ENCODE assay signal across 13 mouse cellular contexts in genomic region chr16:31526711-31527344, GRCm38 (mm10).
A peak's percentile ranks its signal among the peaks of the same experiment; 100 is the strongest.
DNase-seq lines count a peak whose midpoint lies in the region; ATAC-seq and TF ChIP-seq lines count a peak whose summit lies in the region.
"Had no signal": no experiment of that assay in that cellular context is flagged by ENCODE, and none has a peak within 500 bp of the region (broad histone marks: within the 10 kb centered on the region; RNA-seq: fewer than 3 reads in every experiment).

No protein-coding gene starts in this region.

- H3K36me3 ChIP-seq in forebrain, embryonic 16.5 days (ENCODE audit: control insufficient read depth, insufficient read depth) = no peaks in the 10 kb centered on the region
- H3K36me3 ChIP-seq in forebrain, postnatal 0 days (ENCODE audit: insufficient read depth) = no peaks in the 10 kb centered on the region
- H3K36me3 ChIP-seq in midbrain, postnatal 0 days (ENCODE audit: insufficient read depth, low read length) = no peaks in the 10 kb centered on the region
- H3K36me3 ChIP-seq in midbrain, embryonic 11.5 days (ENCODE audit: control insufficient read depth, insufficient read depth, low read length) = no peaks in the 10 kb centered on the region
- H3K36me3 ChIP-seq: embryonic facial prominence, embryonic 13.5 days; heart, embryonic 13.5 days; limb, embryonic 13.5 days; midbrain, embryonic 12.5 days had no signal

- no peak for DNase-seq in forebrain, postnatal 0 days
- peak; percentile 62 for DNase-seq in midbrain, postnatal 0 days (ENCODE audit: low spot score)
- DNase-seq in midbrain, embryonic 11.5 days (ENCODE audit: low spot score, missing footprints) = no peak
- peak; percentile 58 to 63 for DNase-seq in cerebellum, adult 18-20 months
- peak; percentile 64 to 68 for DNase-seq in gastrocnemius, postnatal 36 days
- DNase-seq in embryo, embryonic 9.5 days (ENCODE audit: extremely low spot score) = no peak
- no peak for DNase-seq in left cerebral cortex, adult 8-10 months (ENCODE audit: low spot score in 2 of 2)

- peaks cover 15% of the 10 kb centered on the region; the same call in 1 of the 2 replicates for H3K4me1 ChIP-seq in forebrain, embryonic 16.5 days (replicated peaks; ENCODE audit: control insufficient read depth, insufficient read depth, low read length)
- H3K4me1 ChIP-seq in forebrain, postnatal 0 days (ENCODE audit: insufficient read depth) = no peaks in the 10 kb centered on the region; the same call in 1 of the 2 replicates
- H3K4me1 ChIP-seq in midbrain, postnatal 0 days (ENCODE audit: insufficient read depth, low read length) = no peaks in the 10 kb centered on the region
- no peaks in the 10 kb centered on the region for H3K4me1 ChIP-seq in midbrain, embryonic 11.5 days (ENCODE audit: control insufficient read depth, insufficient read depth, low read length)
- H3K4me1 ChIP-seq: midbrain, embryonic 12.5 days had no signal

- H3K4me2 ChIP-seq in forebrain, embryonic 16.5 days (ENCODE audit: low read length) = no peak overlapping the region
- H3K4me2 ChIP-seq in forebrain, postnatal 0 days (ENCODE audit: low read depth) = no peak overlapping the region
- no peak overlapping the region for H3K4me2 ChIP-seq in midbrain, postnatal 0 days (ENCODE audit: low read depth, low read length, poor library complexity, severe bottlenecking)
- H3K4me2 ChIP-seq in midbrain, embryonic 11.5 days = no peak overlapping the region
- H3K4me2 ChIP-seq: embryonic facial prominence, embryonic 13.5 days; heart, embryonic 13.5 days; limb, embryonic 13.5 days; midbrain, embryonic 12.5 days had no signal

- no peak overlapping the region for H3K4me3 ChIP-seq in forebrain, embryonic 16.5 days (replicated peaks; ENCODE audit: low read length)
- no peak overlapping the region for H3K4me3 ChIP-seq in forebrain, postnatal 0 days (ENCODE audit: low read depth, low read length)
- H3K4me3 ChIP-seq in midbrain, postnatal 0 days (ENCODE audit: low read depth, low read length) = no peak overlapping the region
- no peak overlapping the region for H3K4me3 ChIP-seq in midbrain, embryonic 11.5 days (ENCODE audit: low read depth, low read length)
- H3K4me3 ChIP-seq: embryonic facial prominence, embryonic 13.5 days; heart, embryonic 13.5 days; limb, embryonic 13.5 days; midbrain, embryonic 12.5 days had no signal

- peak; percentile 45; the same call in 1 of the 2 replicates for ATAC-seq in forebrain, embryonic 16.5 days
- no peak; the same call in 1 of the 2 replicates for ATAC-seq in forebrain, postnatal 0 days
- no peak for ATAC-seq in midbrain, postnatal 0 days (ENCODE audit: low FRiP score)
- ATAC-seq in midbrain, embryonic 11.5 days (ENCODE audit: low FRiP score) = no peak
- ATAC-seq: intestine, postnatal 0 days had no signal

- H3K9me3 ChIP-seq in forebrain, embryonic 16.5 days (ENCODE audit: control insufficient read depth, low read length) = no peaks in the 10 kb centered on the region
- no peaks in the 10 kb centered on the region for H3K9me3 ChIP-seq in forebrain, postnatal 0 days (ENCODE audit: low read length)
- H3K9me3 ChIP-seq in midbrain, postnatal 0 days (ENCODE audit: low read length) = no peaks in the 10 kb centered on the region
- H3K9me3 ChIP-seq in midbrain, embryonic 11.5 days (ENCODE audit: control insufficient read depth, low read length) = no peaks in the 10 kb centered on the region
- H3K9me3 ChIP-seq: embryonic facial prominence, embryonic 13.5 days; heart, embryonic 13.5 days; limb, embryonic 13.5 days; midbrain, embryonic 12.5 days had no signal

- no peak overlapping the region for H3K9ac ChIP-seq in forebrain, embryonic 16.5 days (replicated peaks; ENCODE audit: low read depth, low read length)
- H3K9ac ChIP-seq in forebrain, postnatal 0 days = no peak overlapping the region
- H3K9ac ChIP-seq in midbrain, postnatal 0 days (replicated peaks; ENCODE audit: low read length, poor library complexity, severe bottlenecking) = no peak overlapping the region
- no peak overlapping the region for H3K9ac ChIP-seq in midbrain, embryonic 11.5 days (ENCODE audit: low read length)
- H3K9ac ChIP-seq: embryonic facial prominence, embryonic 13.5 days; heart, embryonic 13.5 days; limb, embryonic 13.5 days; midbrain, embryonic 12.5 days had no signal

- no peaks in the 10 kb centered on the region for H3K27me3 ChIP-seq in forebrain, embryonic 16.5 days (replicated peaks; ENCODE audit: control insufficient read depth, insufficient read depth, low read length)
- H3K27me3 ChIP-seq in forebrain, postnatal 0 days (ENCODE audit: insufficient read depth, low read length) = no peaks in the 10 kb centered on the region; the same call in 1 of the 2 replicates
- no peaks in the 10 kb centered on the region for H3K27me3 ChIP-seq in midbrain, postnatal 0 days (ENCODE audit: insufficient read depth, low read length)
- 0 out of 2 replicates have a peak, but pooled peaks cover 2% of the 10 kb centered on the region for H3K27me3 ChIP-seq in midbrain, embryonic 11.5 days (ENCODE audit: control insufficient read depth, insufficient read depth, low read length)
- H3K27me3 ChIP-seq: embryonic facial prominence, embryonic 13.5 days; heart, embryonic 13.5 days; limb, embryonic 13.5 days had no signal

- no peak for TF ChIP-seq CTCF in forebrain, postnatal 0 days (IDR thresholded peaks at IDR 0.05; ENCODE audit: low read depth)
- TF ChIP-seq CTCF in midbrain, postnatal 0 days (IDR thresholded peaks at IDR 0.05) = no peak

- WGBS in forebrain, embryonic 16.5 days = 52% methylated on average over 10 of the region's 10 CpGs
- 49% methylated on average over 10 of the region's 10 CpGs for WGBS in forebrain, postnatal 0 days
- WGBS in midbrain, postnatal 0 days = 76% methylated on average over 10 of the region's 10 CpGs
- 88% methylated on average over 10 of the region's 10 CpGs for WGBS in midbrain, embryonic 11.5 days

- no peak overlapping the region for H3K27ac ChIP-seq in forebrain, embryonic 16.5 days (ENCODE audit: low read length)
- no peak overlapping the region for H3K27ac ChIP-seq in forebrain, postnatal 0 days (ENCODE audit: low read depth, low read length)
- no peak overlapping the region for H3K27ac ChIP-seq in midbrain, postnatal 0 days (ENCODE audit: low read depth, low read length)
- no peak overlapping the region for H3K27ac ChIP-seq in midbrain, embryonic 11.5 days (ENCODE audit: low read depth, low read length)
- H3K27ac ChIP-seq: embryonic facial prominence, embryonic 13.5 days; heart, embryonic 13.5 days; limb, embryonic 13.5 days; midbrain, embryonic 12.5 days had no signal

- intact Hi-C loops in gastrocnemius, postnatal 36 days (cut with DNase I) = no loop called here

Comparison
In these comparisons a context has a peak if more than half of its experiments do, and no peak if none do; other contexts are left out.
1. DNase-seq: peak in midbrain, postnatal 0 days (single experiment), cerebellum, adult 18-20 months (2 of 2) and gastrocnemius, postnatal 36 days (2 of 2); none in forebrain, postnatal 0 days (single experiment), midbrain, embryonic 11.5 days (single experiment), embryo, embryonic 9.5 days (single experiment) and left cerebral cortex, adult 8-10 months (0 of 2).